Mouse (Mus musculus) kidney, embryonic 14.5 days (tissue): Measurements from ENCODE around the gene Nfkbid. TPM values are rescaled to one million over a fixed set of nuclear protein-coding genes. Genes with fewer than 3 reads are reported as not detected.

Source experiments
- ATAC-seq: fragments of 200-750 bp; cut with Nextera tagmentation; 2 replicates; pipeline ENCODE4 v1.8.0; 2017; ENCODE audit warnings: moderate number of reproducible peaks, mild to moderate bottlenecking, moderate TSS enrichment, moderate library complexity; ENCODE audit not compliant: low FRiP score, low TSS enrichment
- H3K27ac ChIP-seq: fragments of 300-500 bp; sonication (generic); 2 replicates; pipeline ENCODE4 v1.5.1; 2014; ENCODE audit warnings: low read depth, mild to moderate bottlenecking, low read length, moderate library complexity, mixed read lengths
- H3K27me3 ChIP-seq: fragments of 300-500 bp; sonication (generic); 2 replicates; pipeline ENCODE4 v1.6.1; 2014; ENCODE audit warnings: mild to moderate bottlenecking, low read length; ENCODE audit not compliant: control insufficient read depth, insufficient read depth
- H3K36me3 ChIP-seq: fragments of 300-500 bp; sonication (generic); 2 replicates; pipeline ENCODE4 v1.6.1; 2014; ENCODE audit warnings: low read length, mixed read lengths; ENCODE audit not compliant: control insufficient read depth, insufficient read depth
- H3K4me1 ChIP-seq: fragments of 300-500 bp; sonication (generic); 2 replicates; pipeline ENCODE4 v1.6.1; 2014; ENCODE audit warnings: low read length, mixed read lengths; ENCODE audit not compliant: control insufficient read depth, insufficient read depth
- H3K4me2 ChIP-seq: fragments of 300-500 bp; sonication (generic); replicated peaks from 2 replicates; pipeline ENCODE4 v1.6.1; 2014; ENCODE audit warnings: low read depth, mild to moderate bottlenecking, low read length
- H3K4me3 ChIP-seq: fragments of 300-500 bp; sonication (generic); 2 replicates; pipeline ENCODE4 v1.5.1; 2014; ENCODE audit warnings: mild to moderate bottlenecking, low read length
- H3K9ac ChIP-seq: fragments of 300-500 bp; sonication (generic); 2 replicates; pipeline ENCODE4 v1.6.1; 2014; ENCODE audit warnings: low read depth, mild to moderate bottlenecking, low read length, moderate library complexity
- H3K9me3 ChIP-seq: fragments of 300-500 bp; sonication (generic); 2 replicates; pipeline ENCODE4 v1.6.1; 2016; ENCODE audit warnings: low read length; ENCODE audit not compliant: control insufficient read depth
- WGBS: fragments of 180-500 bp; shearing (Covaris S2); extraction: QIAGEN DNeasy Blood & Tissue Kit; methylation state at CpG from one replicate; pipeline ENCODE4 v1.1.7; 2014; 5-methylcytosine and 5-hydroxymethylcytosine counted together
- polyA plus RNA-seq: library from polyadenylated mRNA; unstranded; fragments of >200 nt; fragmentation: Nextera tagmentation; extraction: Ambion mirVana; gene quantifications from 2 replicates; pipeline ENCODE4 v1.2.1, GENCODE M21; 2014

The Nfkbid gene
- polyA plus RNA-seq, 1 experiment from 2014 or later = 1.9 TPM

DNA sequence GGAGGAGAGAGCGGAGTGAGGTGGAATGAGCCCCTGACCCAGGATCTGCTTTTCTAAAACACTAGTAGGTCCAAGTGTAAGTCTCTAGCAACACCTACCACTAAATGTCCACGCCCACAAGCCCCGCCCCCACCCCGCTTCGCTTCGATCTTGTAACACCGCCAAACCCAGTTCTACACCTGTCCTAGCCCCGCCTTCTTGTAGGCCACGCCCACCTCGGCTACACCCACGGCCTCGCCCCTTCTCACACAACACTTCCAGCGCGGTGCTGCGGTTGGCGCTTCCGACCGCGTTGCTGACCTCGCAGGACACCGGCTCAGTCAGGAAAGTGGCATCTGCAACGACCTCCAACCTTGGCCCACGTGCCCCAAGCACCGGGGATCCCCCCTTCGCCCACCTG is 32.2 kb downstream of the Nfkbid start:
- WGBS = 2% methylated on average over 25 of the region's 25 CpGs
- H3K36me3 ChIP-seq = no peaks in the 10 kb centered on the region
- peaks cover 69% of the 10 kb centered on the region for H3K27me3 ChIP-seq
- peak; percentile 43; the same call in 1 of the 2 replicates for ATAC-seq
- peak overlapping the region; percentile 15 for H3K4me2 ChIP-seq
- no peak overlapping the region for H3K27ac ChIP-seq
- H3K4me3 ChIP-seq = peak overlapping the region; percentile 10; the same call in 1 of the 2 replicates
- peaks cover 7% of the 10 kb centered on the region; the same call in 1 of the 2 replicates for H3K4me1 ChIP-seq
- H3K9ac ChIP-seq = no peak overlapping the region
- H3K9me3 ChIP-seq = no peaks in the 10 kb centered on the region

DNA sequence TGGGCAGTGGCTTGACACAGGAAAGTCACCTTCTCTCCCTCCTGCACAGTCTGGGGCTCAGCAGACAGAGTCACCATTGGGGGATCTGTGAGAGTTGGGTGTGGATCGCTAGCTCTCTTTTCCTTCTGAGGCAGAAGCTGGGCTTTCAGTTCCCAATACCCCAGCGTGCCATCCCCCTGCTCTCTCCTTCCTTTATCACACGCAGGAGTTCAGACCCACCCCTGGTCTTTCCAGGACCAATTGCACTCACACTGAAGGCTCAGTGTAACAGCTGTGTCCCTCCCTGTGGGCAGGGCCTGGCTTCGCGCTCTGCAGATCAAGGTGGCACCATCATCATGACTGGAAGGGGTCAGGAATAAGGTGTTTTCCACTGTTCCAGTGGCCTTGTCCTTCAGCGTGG is 32.7 kb downstream of the Nfkbid start:
- Histone ChIP-seq H3K4me3 (0 out of 2 replicates have a peak overlapping the region, but pooled peaks have one; percentile 10), H3K36me3 (no peaks in the 10 kb centered on the region), H3K27me3 (peaks cover 74% of the 10 kb centered on the region), H3K27ac (no peak overlapping the region), H3K9ac (no peak overlapping the region), H3K9me3 (no peaks in the 10 kb centered on the region), H3K4me1 (peaks cover 7% of the 10 kb centered on the region; the same call in 1 of the 2 replicates), H3K4me2 (0 out of 2 replicates have a peak overlapping the region, but pooled peaks have one; percentile 15)
- WGBS = 2% methylated on average over 6 of the region's 6 CpGs
- no peak for ATAC-seq

DNA sequence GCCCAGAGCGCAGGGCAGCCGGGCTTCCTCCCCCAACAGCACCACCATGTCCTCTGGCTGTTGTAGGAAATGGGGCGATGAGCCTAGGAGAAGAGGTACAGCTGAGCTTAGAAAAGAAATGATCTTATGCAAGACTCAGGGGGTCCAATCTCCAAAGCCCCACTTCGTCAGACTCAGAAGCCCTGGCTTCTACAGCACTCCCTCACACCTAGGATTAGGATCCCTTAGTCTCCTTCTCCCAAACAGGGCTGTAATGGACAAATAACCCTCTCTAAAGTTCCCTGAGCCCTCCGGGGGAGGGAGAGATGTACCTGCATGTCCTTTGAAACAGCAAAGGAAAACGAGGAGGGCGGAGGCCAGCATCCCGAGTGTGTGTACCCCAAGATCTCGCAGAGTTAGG is 35.0 kb downstream of the Nfkbid start:
- Histone ChIP-seq H3K36me3 (no peaks in the 10 kb centered on the region), H3K4me3 (no peak overlapping the region), H3K4me1 (peaks cover 7% of the 10 kb centered on the region; the same call in 1 of the 2 replicates), H3K27ac (no peak overlapping the region), H3K9ac (no peak overlapping the region), H3K27me3 (peaks cover 90% of the 10 kb centered on the region), H3K9me3 (no peaks in the 10 kb centered on the region), H3K4me2 (no peak overlapping the region)
- WGBS = 0% methylated on average over 9 of the region's 9 CpGs
- no peak for ATAC-seq

DNA sequence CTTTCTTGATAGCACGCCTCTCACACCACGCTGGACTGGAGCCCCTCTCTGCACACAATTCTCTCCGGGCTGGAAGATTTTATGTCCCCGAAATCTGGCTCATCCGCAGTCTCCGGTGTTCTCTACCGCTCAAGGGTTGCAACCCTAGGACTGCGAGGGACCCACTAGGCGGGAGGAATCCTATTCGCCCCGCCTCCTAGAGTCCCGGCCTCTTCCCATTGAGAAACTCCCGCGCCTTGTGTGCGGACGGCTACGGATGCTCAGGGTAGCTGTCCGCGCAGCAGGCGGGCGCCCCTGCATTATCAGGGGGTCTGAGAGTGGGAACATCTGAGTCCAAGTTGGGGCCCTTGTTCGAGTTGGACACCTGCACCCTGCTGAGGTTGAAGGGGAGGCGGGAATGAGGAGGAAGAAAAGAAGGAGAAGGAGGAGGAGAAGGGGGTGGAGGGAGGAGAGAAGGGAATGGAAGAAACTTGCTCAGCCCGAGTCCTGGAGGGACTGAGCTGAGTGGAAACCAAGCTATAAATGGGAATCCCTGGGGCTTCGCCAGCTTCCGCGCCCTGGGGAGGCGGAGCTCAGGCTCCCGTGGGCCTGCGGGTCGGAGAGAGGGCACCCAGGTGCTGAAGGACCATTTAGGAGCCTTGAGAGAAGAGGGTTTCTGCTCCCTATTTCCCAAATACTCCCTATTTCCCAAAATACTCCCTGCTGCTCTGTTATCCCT is 35.5 kb downstream of the Nfkbid start:
- Histone ChIP-seq H3K36me3 (no peaks in the 10 kb centered on the region), H3K27me3 (peaks cover 96% of the 10 kb centered on the region), H3K9ac (no peak overlapping the region), H3K9me3 (no peaks in the 10 kb centered on the region), H3K4me2 (no peak overlapping the region; the same call in 1 of the 2 replicates), H3K4me1 (peaks cover 7% of the 10 kb centered on the region; the same call in 1 of the 2 replicates), H3K27ac (no peak overlapping the region), H3K4me3 (no peak overlapping the region; the same call in 1 of the 2 replicates)
- WGBS = 2% methylated on average over 31 of the region's 31 CpGs
- no peak for ATAC-seq

DNA sequence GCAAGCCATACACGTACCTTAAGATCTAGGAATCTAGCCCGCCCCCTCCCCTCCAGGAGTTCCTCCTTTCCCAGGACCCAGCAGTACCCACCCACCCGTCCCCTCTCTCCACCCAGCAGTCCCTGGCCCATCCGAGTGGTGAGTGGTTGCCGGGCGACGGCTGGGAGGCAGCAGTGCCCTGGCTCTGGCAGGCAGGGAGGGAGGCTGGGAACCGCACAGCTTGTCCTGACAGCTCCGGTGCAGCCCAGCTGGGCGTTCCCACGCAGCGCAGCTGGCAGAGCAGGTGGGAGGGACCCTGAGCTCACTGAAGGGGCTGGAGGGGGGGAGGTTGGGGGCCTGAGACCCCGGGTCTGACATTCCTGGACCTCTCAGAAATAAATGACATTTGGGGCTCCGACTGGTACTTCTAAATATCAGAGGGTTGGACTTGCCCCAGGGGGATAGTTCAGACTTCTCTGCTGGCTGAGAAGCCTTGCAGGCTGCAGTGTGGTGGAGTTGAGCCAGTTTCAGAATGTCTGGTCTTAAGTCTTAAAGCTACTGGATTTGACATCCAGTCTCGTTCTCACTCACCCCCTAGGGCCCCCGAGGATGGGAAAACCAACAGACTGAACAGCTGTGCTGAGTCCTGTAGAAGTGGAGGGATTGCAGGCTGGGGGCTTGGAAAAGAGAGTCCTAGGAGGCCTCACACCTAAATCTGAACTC is 36.2 kb downstream of the Nfkbid start, which contains the start of the genes Kirrel2 and Nphs1:
Gene Kirrel2 (minus strand): TSS at position 62 of the 702 bp plus-strand sequence.
Gene Nphs1 (plus strand): TSS at position 687 of the 702 bp plus-strand sequence.
- ATAC-seq = peak; percentile 63; the same call in 1 of the 2 replicates
- no peak within 1 kb of the TSS for H3K9ac ChIP-seq
- no peak within 1 kb of the TSS for H3K27ac ChIP-seq
- H3K4me2 ChIP-seq = peak within 1 kb of the TSS; percentile 10; the same call in 1 of the 2 replicates
- 1% methylated on average over 16 of the region's 16 CpGs for whole genome bisulfite sequencing
- no peaks in the 10 kb centered on the region for H3K9me3 ChIP-seq
- H3K27me3 ChIP-seq = peaks cover 96% of the 10 kb centered on the region
- H3K4me1 ChIP-seq = peaks cover 7% of the 10 kb centered on the region; the same call in 1 of the 2 replicates
- H3K36me3 ChIP-seq = no peaks in the 10 kb centered on the region
- no peak within 1 kb of the TSS; the same call in 1 of the 2 replicates for H3K4me3 ChIP-seq

DNA sequence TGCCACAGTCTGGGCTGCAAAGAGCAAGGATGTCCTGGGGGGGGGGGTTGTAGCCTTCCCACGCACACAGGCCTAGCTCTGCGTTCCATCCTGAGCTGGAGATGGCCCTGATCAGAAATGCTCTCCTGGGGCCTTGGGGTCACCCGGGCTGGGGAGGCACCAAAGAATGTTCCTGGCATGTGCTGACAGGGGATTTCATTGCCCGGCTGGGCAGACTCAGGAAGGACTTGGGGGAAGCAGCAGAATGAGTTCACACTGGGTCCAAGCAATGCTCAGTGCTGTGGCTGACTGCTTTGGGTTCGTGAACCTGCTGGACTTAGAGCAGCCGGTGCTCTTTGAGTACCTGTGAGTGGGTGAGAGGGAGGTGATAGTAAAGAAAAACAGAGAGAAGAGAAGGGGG is 38.0 kb downstream of the Nfkbid start:
- Histone ChIP-seq H3K27me3 (peaks cover 96% of the 10 kb centered on the region), H3K9me3 (no peaks in the 10 kb centered on the region), H3K4me1 (peaks cover 7% of the 10 kb centered on the region; the same call in 1 of the 2 replicates), H3K9ac (no peak overlapping the region), H3K4me3 (no peak overlapping the region), H3K4me2 (no peak overlapping the region), H3K27ac (no peak overlapping the region), H3K36me3 (no peaks in the 10 kb centered on the region)
- ATAC-seq = no peak
- 45% methylated on average over 6 of the region's 6 CpGs for WGBS

DNA sequence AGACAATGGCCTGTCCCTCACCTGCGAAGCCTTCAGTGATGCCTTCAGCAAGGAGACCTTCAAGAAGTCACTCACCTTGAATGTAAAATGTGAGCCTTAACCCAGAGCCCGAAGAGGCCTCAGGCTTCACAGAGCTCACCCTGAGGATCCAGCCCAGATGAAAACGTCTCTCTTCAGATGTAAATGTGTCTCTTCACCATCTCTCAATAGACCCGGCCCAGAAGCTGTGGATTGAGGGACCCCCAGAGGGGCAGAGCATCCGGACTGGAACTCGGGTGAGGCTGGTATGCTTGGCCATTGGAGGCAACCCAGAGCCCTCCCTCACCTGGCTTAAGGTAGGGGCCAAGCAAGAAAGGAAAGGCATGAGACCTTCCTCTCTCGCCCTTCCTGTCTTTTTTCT is 42.0 kb downstream of the Nfkbid start:
- Histone ChIP-seq H3K4me2 (no peak overlapping the region), H3K4me3 (no peak overlapping the region), H3K36me3 (no peaks in the 10 kb centered on the region), H3K27me3 (peaks cover 90% of the 10 kb centered on the region), H3K9ac (no peak overlapping the region), H3K4me1 (no peaks in the 10 kb centered on the region), H3K9me3 (no peaks in the 10 kb centered on the region), H3K27ac (no peak overlapping the region)
- no peak for ATAC-seq
- 22% methylated on average over 7 of the region's 7 CpGs for WGBS

DNA sequence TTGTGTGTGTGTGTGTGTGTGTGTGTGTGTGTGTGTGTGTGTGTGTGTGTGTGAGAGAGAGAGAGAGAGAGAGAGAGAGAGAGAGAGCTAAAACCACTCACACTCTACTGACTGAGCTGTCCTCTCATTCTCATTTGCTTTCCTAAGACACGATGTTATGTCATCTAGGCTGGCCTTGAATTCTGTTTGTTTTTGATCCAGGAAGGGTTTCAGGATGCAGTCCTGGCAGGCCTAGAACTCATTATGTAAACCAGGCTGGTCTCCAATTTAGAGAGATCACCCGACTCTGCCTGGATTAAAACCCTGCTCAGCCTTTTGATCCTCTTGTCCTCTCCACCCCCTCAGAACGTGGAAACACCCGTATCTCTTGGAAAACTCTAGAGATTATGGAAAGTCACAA is 42.5 kb downstream of the Nfkbid start:
- Histone ChIP-seq H3K36me3 (no peaks in the 10 kb centered on the region), H3K4me1 (no peaks in the 10 kb centered on the region), H3K9me3 (no peaks in the 10 kb centered on the region), H3K27ac (no peak overlapping the region), H3K4me2 (no peak overlapping the region), H3K4me3 (no peak overlapping the region), H3K9ac (no peak overlapping the region), H3K27me3 (peaks cover 86% of the 10 kb centered on the region)
- WGBS = 26% methylated on average over 4 of the region's 4 CpGs
- ATAC-seq = no peak
